Mouse (Mus musculus) liver, embryonic 14.5 days (tissue): ENCODE results near the gene Krtap5-5.
"Not testable (repeated sequence)": the region's sequence is repeated elsewhere in the genome, so short reads cannot be mapped to it uniquely, and the experiment has no call there.

Experiments
- CTCF ChIP-seq: IDR thresholded peaks from 2 replicates; pipeline ENCODE4 v1.5.1; 2016; ENCODE audit warnings: antibody characterized with exemption, low read depth, control low read depth
- EP300 ChIP-seq: IDR thresholded peaks from 2 replicates; pipeline ENCODE4 v1.6.1; 2016; ENCODE audit warnings: antibody characterized with exemption, low read depth

- 0 out of 2 replicates have a peak, but pooled peaks have one; percentile 11 for TF ChIP-seq CTCF
- TF ChIP-seq EP300 = not testable (repeated sequence)
Measured at GRCm38 (mm10) chr7:142279291-142279690, 49.5 kb upstream of the Krtap5-5 start.
